Mouse (Mus musculus): Measurements from ENCODE around the gene Stat4. TPM values are rescaled to one million over a fixed set of nuclear protein-coding genes. Genes with fewer than 3 reads are reported as not detected.

The Stat4 gene
- polyA plus RNA-seq, 1 experiment: 6.0 TPM

DNA sequence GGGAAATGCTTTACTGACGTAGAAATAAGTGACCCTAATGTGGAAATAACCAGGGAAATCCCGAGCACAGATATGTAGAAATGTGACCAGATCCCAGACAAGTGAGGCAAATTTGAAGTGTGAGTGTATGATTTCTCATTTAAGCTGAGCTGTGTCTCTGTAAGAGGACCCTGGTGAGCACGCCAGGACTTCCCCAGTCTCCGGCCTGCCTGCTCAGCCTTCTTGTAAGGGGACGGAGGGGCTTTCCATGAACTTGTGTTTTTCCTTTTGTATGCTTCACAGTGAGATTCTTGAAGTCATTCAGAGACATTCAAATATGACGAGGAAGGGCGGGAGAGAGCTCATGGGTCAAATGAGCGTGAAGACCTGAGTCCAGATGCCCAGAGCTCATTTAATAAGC is 146.3 kb downstream of the Stat4 start:
- TF ChIP-seq POLR2A (IDR thresholded peaks at IDR 0.05; ENCODE audit: low read depth, low read length) (no peak), CTCF (IDR thresholded peaks at IDR 0.05; ENCODE audit: extremely low read depth, insufficient read depth, insufficient read length, insufficient replicate concordance) (no peak)
- WGBS: 80% methylated on average over 8 of the region's 8 CpGs
- Histone ChIP-seq H3K36me3 (ENCODE audit: control insufficient read depth, insufficient read depth, low read length) (peaks cover 75% of the 10 kb centered on the region), H3K27me3 (ENCODE audit: control insufficient read depth, insufficient read depth, low read length) (no peaks in the 10 kb centered on the region), H3K27ac (ENCODE audit: insufficient read depth, low read length) (no peak overlapping the region), H3K4me1 (ENCODE audit: control insufficient read depth, insufficient read depth, insufficient read length) (no peaks in the 10 kb centered on the region; the same call in 1 of the 2 replicates), H3K4me3 (ENCODE audit: extremely low read depth, insufficient read depth, insufficient read length) (no peak overlapping the region)
- DNase-seq (ENCODE audit: low read depth in 1 of 2, low spot score in 2 of 2): no peak

DNA sequence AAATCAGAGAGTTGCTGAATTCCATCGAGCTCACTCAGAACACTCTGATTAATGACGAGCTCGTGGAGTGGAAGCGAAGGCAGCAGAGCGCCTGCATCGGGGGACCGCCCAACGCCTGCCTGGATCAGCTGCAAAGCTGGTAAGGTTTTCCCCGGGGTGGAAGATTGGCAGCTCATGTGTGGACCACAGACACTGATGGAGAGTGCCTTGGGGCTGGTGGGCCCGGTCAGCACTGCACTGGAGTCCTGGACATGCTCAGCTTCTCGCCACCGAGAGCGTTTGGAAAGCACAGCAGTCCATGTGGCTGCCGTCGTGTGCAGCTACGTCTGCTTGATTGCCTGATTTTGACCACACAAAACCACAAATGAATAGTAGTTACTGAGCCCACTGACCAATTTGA is 150.3 kb downstream of the Stat4 start:
- DNase-seq (ENCODE audit: low read depth in 1 of 2, low spot score in 2 of 2): no peak
- WGBS: 96% methylated on average over 16 of the region's 16 CpGs
- no peak overlapping the region for H3K27ac ChIP-seq (ENCODE audit: insufficient read depth, low read length)
- TF ChIP-seq CTCF (IDR thresholded peaks at IDR 0.05; ENCODE audit: extremely low read depth, insufficient read depth, insufficient read length, insufficient replicate concordance) (no peak), POLR2A (IDR thresholded peaks at IDR 0.05; ENCODE audit: low read depth, low read length) (no peak)
- H3K36me3 ChIP-seq (ENCODE audit: control insufficient read depth, insufficient read depth, low read length): peaks cover 86% of the 10 kb centered on the region
- H3K4me1 ChIP-seq (ENCODE audit: control insufficient read depth, insufficient read depth, insufficient read length): no peaks in the 10 kb centered on the region
- H3K4me3 ChIP-seq (ENCODE audit: extremely low read depth, insufficient read depth, insufficient read length): no peak overlapping the region
- no peaks in the 10 kb centered on the region for H3K27me3 ChIP-seq (ENCODE audit: control insufficient read depth, insufficient read depth, low read length)

DNA sequence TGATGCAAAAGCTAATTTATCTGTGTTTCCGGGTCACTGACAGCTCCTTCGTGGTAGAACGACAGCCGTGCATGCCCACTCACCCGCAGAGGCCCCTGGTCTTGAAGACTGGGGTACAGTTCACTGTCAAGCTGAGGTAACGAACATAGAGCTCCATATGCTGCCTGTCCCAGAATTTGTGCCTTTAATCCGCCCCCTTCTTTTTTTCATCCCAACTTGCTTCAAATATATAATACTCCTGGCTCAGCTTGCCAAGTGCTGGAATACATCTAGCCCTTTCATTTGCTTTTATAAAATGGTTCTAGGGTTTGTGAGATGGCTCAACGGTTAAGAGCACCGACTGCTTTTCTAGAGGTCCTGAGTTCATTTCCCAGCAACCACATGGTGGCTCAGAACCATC is 153.6 kb downstream of the Stat4 start:
- no peak overlapping the region for H3K27ac ChIP-seq (ENCODE audit: insufficient read depth, low read length)
- TF ChIP-seq CTCF (IDR thresholded peaks at IDR 0.05; ENCODE audit: extremely low read depth, insufficient read depth, insufficient read length, insufficient replicate concordance) (no peak), POLR2A (IDR thresholded peaks at IDR 0.05; ENCODE audit: low read depth, low read length) (no peak)
- H3K27me3 ChIP-seq (ENCODE audit: control insufficient read depth, insufficient read depth, low read length): no peaks in the 10 kb centered on the region
- WGBS: 92% methylated on average over 9 of the region's 9 CpGs
- DNase-seq (ENCODE audit: low read depth in 1 of 2, low spot score in 2 of 2): no peak
- peaks cover 3% of the 10 kb centered on the region; the same call in 1 of the 2 replicates for H3K4me1 ChIP-seq (ENCODE audit: control insufficient read depth, insufficient read depth, insufficient read length)
- peaks cover 78% of the 10 kb centered on the region for H3K36me3 ChIP-seq (ENCODE audit: control insufficient read depth, insufficient read depth, low read length)
- H3K4me3 ChIP-seq (ENCODE audit: extremely low read depth, insufficient read depth, insufficient read length): no peak overlapping the region

DNA sequence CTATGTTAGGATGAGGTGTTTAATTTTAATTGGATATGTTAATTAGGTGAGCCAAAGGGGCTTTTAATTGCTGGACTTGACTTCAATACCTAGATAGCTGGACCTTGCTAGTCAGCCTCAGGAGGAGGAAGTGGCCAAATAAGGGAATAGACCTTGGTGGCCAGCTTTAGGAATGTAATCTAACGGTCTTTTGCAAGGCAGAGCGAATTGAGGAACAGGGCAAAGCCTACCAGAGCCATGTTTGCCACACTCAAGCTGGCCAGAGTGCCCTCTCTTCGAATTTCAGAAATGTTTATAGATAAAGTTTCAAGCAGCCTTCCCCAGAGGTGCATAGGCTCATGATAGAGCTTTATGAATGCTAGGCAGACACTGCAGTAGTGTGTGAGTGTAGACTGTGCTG is 154.5 kb downstream of the Stat4 start:
- peaks cover 3% of the 10 kb centered on the region; the same call in 1 of the 2 replicates for H3K4me1 ChIP-seq (ENCODE audit: control insufficient read depth, insufficient read depth, insufficient read length)
- no peak overlapping the region for H3K27ac ChIP-seq (ENCODE audit: insufficient read depth, low read length)
- H3K36me3 ChIP-seq (ENCODE audit: control insufficient read depth, insufficient read depth, low read length): peaks cover 76% of the 10 kb centered on the region
- 63% methylated on average over 3 of the region's 3 CpGs for WGBS
- H3K4me3 ChIP-seq (ENCODE audit: extremely low read depth, insufficient read depth, insufficient read length): no peak overlapping the region
- TF ChIP-seq CTCF (IDR thresholded peaks at IDR 0.05; ENCODE audit: extremely low read depth, insufficient read depth, insufficient read length, insufficient replicate concordance) (no peak), POLR2A (IDR thresholded peaks at IDR 0.05; ENCODE audit: low read depth, low read length) (no peak)
- DNase-seq (ENCODE audit: low read depth in 1 of 2, low spot score in 2 of 2): no peak
- H3K27me3 ChIP-seq (ENCODE audit: control insufficient read depth, insufficient read depth, low read length): no peaks in the 10 kb centered on the region

DNA sequence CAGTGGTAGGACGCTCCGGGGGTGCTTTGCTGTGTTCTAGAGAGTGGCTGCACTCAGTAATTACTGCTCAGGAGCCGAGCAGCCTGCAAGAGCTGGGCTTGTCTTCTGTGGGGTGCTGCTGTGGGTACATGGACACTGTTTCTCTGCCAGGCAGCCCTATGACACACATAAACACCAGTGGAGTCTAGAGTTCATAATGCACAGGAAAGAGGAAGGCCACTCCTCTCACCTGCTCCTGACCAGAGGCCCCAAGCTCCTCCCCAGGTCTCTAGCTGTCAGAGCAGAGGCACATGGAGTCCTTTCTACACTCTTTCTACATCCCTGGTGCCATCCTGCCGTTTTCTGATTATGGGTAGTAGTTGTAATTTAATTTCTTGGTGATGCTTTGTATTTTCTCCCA is 155.2 kb downstream of the Stat4 start:
- H3K27me3 ChIP-seq (ENCODE audit: control insufficient read depth, insufficient read depth, low read length): no peaks in the 10 kb centered on the region
- H3K4me1 ChIP-seq (ENCODE audit: control insufficient read depth, insufficient read depth, insufficient read length): peaks cover 3% of the 10 kb centered on the region; the same call in 1 of the 2 replicates
- H3K4me3 ChIP-seq (ENCODE audit: extremely low read depth, insufficient read depth, insufficient read length): no peak overlapping the region
- WGBS: 85% methylated on average over 4 of the region's 4 CpGs
- H3K36me3 ChIP-seq (ENCODE audit: control insufficient read depth, insufficient read depth, low read length): peaks cover 76% of the 10 kb centered on the region
- DNase-seq (ENCODE audit: low read depth in 1 of 2, low spot score in 2 of 2): no peak
- TF ChIP-seq CTCF (IDR thresholded peaks at IDR 0.05; ENCODE audit: extremely low read depth, insufficient read depth, insufficient read length, insufficient replicate concordance) (no peak), POLR2A (IDR thresholded peaks at IDR 0.05; ENCODE audit: low read depth, low read length) (no peak)
- no peak overlapping the region for H3K27ac ChIP-seq (ENCODE audit: insufficient read depth, low read length)

DNA sequence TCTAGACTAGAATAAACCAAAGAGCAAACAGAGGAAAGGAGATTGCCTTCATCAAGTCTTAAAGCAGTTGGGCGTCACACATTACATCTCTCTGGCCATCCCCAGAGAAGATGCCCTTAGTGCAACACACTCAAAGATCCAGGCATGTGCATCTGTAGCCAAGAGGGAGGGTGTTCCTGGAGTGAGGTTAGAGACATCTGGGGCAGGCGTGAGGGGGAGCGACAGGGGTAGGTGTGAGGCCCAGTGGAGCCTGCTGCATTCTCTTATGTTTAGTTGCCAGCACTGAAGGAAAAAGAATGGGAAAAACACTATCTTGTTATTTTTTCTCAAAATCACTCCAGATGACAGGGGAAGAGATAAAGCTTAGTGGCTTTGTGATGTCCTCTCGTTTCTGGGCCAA is 156.2 kb downstream of the Stat4 start:
- H3K36me3 ChIP-seq (ENCODE audit: control insufficient read depth, insufficient read depth, low read length): peaks cover 74% of the 10 kb centered on the region
- 82% methylated on average over 4 of the region's 4 CpGs for WGBS

DNA sequence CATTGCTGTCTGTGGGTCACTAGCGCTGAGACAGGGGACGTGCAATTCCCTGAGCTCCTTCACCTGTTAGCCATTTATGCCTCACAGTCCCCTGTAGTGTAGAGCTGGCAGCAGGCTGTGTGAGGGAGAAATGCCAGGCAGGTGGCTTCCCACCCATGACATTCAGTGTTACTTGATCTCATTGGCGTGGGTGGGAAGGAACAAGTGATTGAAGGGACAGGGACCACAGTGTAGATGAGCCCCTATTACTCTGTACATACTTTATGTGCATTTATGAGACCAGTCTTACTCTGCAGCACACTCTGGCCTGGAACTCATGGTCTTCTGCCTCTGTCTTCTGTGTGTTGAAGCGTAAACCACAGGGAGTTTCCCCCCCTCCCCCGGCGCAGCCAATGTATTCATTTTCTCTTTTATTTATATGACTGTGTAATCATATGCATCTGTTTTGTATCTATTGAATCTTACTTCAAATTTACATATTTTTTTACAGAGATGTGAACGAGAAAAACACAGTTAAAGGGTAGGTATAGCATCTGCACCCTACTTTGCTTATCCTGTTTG is 156.7 kb downstream of the Stat4 start:
- H3K27me3 ChIP-seq (ENCODE audit: control insufficient read depth, insufficient read depth, low read length): no peaks in the 10 kb centered on the region
- no peak overlapping the region for H3K27ac ChIP-seq (ENCODE audit: insufficient read depth, low read length)
- H3K4me1 ChIP-seq (ENCODE audit: control insufficient read depth, insufficient read depth, insufficient read length): peaks cover 3% of the 10 kb centered on the region; the same call in 1 of the 2 replicates
- peaks cover 74% of the 10 kb centered on the region for H3K36me3 ChIP-seq (ENCODE audit: control insufficient read depth, insufficient read depth, low read length)
- no peak for TF ChIP-seq POLR2A (IDR thresholded peaks at IDR 0.05; ENCODE audit: low read depth, low read length)
- no peak for TF ChIP-seq CTCF (IDR thresholded peaks at IDR 0.05; ENCODE audit: extremely low read depth, insufficient read depth, insufficient read length, insufficient replicate concordance)
- DNase-seq (ENCODE audit: low read depth in 1 of 2, low spot score in 2 of 2): no peak
- H3K4me3 ChIP-seq (ENCODE audit: extremely low read depth, insufficient read depth, insufficient read length): no peak overlapping the region
- 64% methylated on average over 7 of the region's 7 CpGs for WGBS

More for the DNA sequence above, 156.2 kb downstream of the Stat4 start:
- Histone ChIP-seq H3K4me1 (ENCODE audit: control insufficient read depth, insufficient read depth, insufficient read length) (peaks cover 3% of the 10 kb centered on the region; the same call in 1 of the 2 replicates), H3K27ac (ENCODE audit: insufficient read depth, low read length) (no peak overlapping the region), H3K4me3 (ENCODE audit: extremely low read depth, insufficient read depth, insufficient read length) (no peak overlapping the region), H3K27me3 (ENCODE audit: control insufficient read depth, insufficient read depth, low read length) (no peaks in the 10 kb centered on the region)
- DNase-seq (ENCODE audit: low read depth in 1 of 2, low spot score in 2 of 2): no peak
- TF ChIP-seq CTCF (IDR thresholded peaks at IDR 0.05; ENCODE audit: extremely low read depth, insufficient read depth, insufficient read length, insufficient replicate concordance) (no peak), POLR2A (IDR thresholded peaks at IDR 0.05; ENCODE audit: low read depth, low read length) (no peak)
